Mouse (Mus musculus) olfactory bulb, adult 2 months (tissue): ENCODE measurements around the gene Gtpbp4.
"Not testable (repeated sequence)": the region's sequence is repeated elsewhere in the genome, so short reads cannot be mapped to it uniquely, and the experiment has no call there.

Source experiments
- CTCF ChIP-seq: fragments of 200-500 bp; IDR thresholded peaks from 2 replicates; pipeline ENCODE4 v1.5.1; 2012; ENCODE audit warnings: low read depth, mild to moderate bottlenecking, low read length, moderate library complexity; ENCODE audit not compliant: insufficient read depth
- POLR2A ChIP-seq: fragments of 200-500 bp; IDR thresholded peaks from 2 replicates; pipeline ENCODE4 v1.6.1; 2012; ENCODE audit warnings: mild to moderate bottlenecking, low read depth, low read length, moderate library complexity; ENCODE audit not compliant: insufficient read depth

DNA sequence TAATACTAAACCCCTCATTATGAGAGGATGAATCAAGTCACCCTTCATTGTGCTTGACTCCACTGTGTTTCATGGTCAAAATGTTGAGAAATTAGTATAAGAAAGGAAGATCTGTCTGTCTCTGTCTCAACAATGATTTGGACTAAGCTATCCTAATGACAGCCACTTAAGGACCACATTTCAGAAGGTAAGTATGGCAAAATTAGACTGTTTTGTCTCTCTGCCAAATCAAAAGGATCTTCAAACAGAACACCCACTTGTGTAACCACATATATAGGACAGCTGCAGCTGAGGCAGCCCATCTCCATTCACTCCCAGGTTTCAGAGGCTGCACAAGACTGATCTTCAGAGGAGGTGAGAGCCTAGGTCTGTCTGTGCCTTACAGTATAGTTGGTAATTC lies 43.3 kb downstream of the Gtpbp4 start, which contains the start of gene Idi2:
- TF ChIP-seq POLR2A, CTCF: not testable (repeated sequence)
